Mouse (Mus musculus) hindlimb bud, embryonic 11.5 days (tissue): ENCODE data around the gene Mxi1.
A peak's percentile ranks its signal among the peaks of the same experiment; 100 is the strongest.

Experiments used
- DNase-seq: peaks from one replicate; pipeline ENCODE4 v3.0.0-alpha.2; 2012; ENCODE audit warnings: low read depth, low spot score; ENCODE audit errors: extremely low spot score

Mxi1 gene

GRCm38 (mm10) chr19:53420924-53421582 lies 110.7 kb downstream of the Mxi1 start:
- peak; percentile 61 for DNase-seq

GRCm38 (mm10) chr19:53421583-53422188 lies 111.4 kb downstream of the Mxi1 start:
- no peak for DNase-seq

GRCm38 (mm10) chr19:53422358-53423308 lies 112.3 kb downstream of the Mxi1 start:
- DNase-seq = no peak

GRCm38 (mm10) chr19:53423341-53423753 lies 113.0 kb downstream of the Mxi1 start:
- DNase-seq = no peak

GRCm38 (mm10) chr19:53423816-53424465 lies 113.6 kb downstream of the Mxi1 start:
- no peak for DNase-seq

GRCm38 (mm10) chr19:53424629-53425028 lies 114.3 kb downstream of the Mxi1 start:
- DNase-seq = no peak
